Mouse (Mus musculus) G1E (cell line): ENCODE measurements around the gene Xpo4.

ENCODE experiments used
- CTCF ChIP-seq: IDR thresholded peaks from 2 replicates; pipeline ENCODE4 v1.5.1; 2012; ENCODE audit warnings: low read depth, low read length, inconsistent platforms, mixed read lengths
- GATA1 ChIP-seq: IDR thresholded peaks from 2 replicates; pipeline ENCODE4 v1.6.1; 2012; ENCODE audit warnings: borderline replicate concordance, low read length, inconsistent platforms, mixed read lengths
- GATA2 ChIP-seq: IDR thresholded peaks from 2 replicates; pipeline ENCODE4 v1.6.1; 2012; ENCODE audit warnings: low read depth, low read length, inconsistent platforms, borderline replicate concordance
- POLR2AphosphoS5 ChIP-seq: IDR thresholded peaks from 2 replicates; pipeline ENCODE4 v1.6.1; 2012; ENCODE audit warnings: low read depth, low read length, inconsistent platforms; ENCODE audit not compliant: insufficient replicate concordance
- TAL1 ChIP-seq: conservative IDR thresholded peaks from 2 replicates; pipeline ENCODE4 v1.6.1; 2012; ENCODE audit warnings: low read depth, low read length, inconsistent platforms, mixed read lengths

- TF ChIP-seq CTCF (no peak), GATA1 (no peak), POLR2AphosphoS5 (no peak), TAL1 (no peak), GATA2 (no peak)
These were observed 22.2 kb upstream of the Xpo4 start for GRCm38 (mm10) chr14:57687441-57687840.
